Mouse (Mus musculus) kidney, embryonic 16.5 days (tissue): ENCODE results near the gene 1700021F05Rik. TPM values are rescaled to one million over a fixed set of nuclear protein-coding genes. Genes with fewer than 3 reads are reported as not detected.

Experiments used
- ATAC-seq: fragments of 200-750 bp; cut with Nextera tagmentation; 2 replicates; pipeline ENCODE4 v1.8.0; 2017; ENCODE audit warnings: moderate TSS enrichment; ENCODE audit not compliant: low FRiP score, low TSS enrichment
- H3K27ac ChIP-seq: fragments of 300-500 bp; sonication (generic); 2 replicates; pipeline ENCODE4 v1.5.1; 2014; ENCODE audit warnings: low read length
- H3K27me3 ChIP-seq: fragments of 300-500 bp; sonication (generic); 2 replicates; pipeline ENCODE4 v1.6.1; 2014; ENCODE audit warnings: low read length, control low read depth, mixed read lengths; ENCODE audit not compliant: insufficient read depth
- H3K36me3 ChIP-seq: fragments of 300-500 bp; sonication (generic); 2 replicates; pipeline ENCODE4 v1.6.1; 2014; ENCODE audit warnings: low read length, control low read depth, mixed read lengths; ENCODE audit not compliant: insufficient read depth
- H3K4me1 ChIP-seq: fragments of 300-500 bp; sonication (generic); 2 replicates; pipeline ENCODE4 v1.6.1; 2014; ENCODE audit warnings: low read length, control low read depth, mixed read lengths; ENCODE audit not compliant: insufficient read depth
- H3K4me2 ChIP-seq: fragments of 300-500 bp; sonication (generic); replicated peaks from 2 replicates; pipeline ENCODE4 v1.6.1; 2014; ENCODE audit warnings: low read depth, low read length
- H3K4me3 ChIP-seq: fragments of 300-500 bp; sonication (generic); 2 replicates; pipeline ENCODE4 v1.5.1; 2014; ENCODE audit warnings: mild to moderate bottlenecking, low read length
- H3K9ac ChIP-seq: fragments of 300-500 bp; sonication (generic); replicated peaks from 2 replicates; pipeline ENCODE4 v1.6.1; 2014; ENCODE audit warnings: low read length
- H3K9me3 ChIP-seq: fragments of 300-500 bp; sonication (generic); 2 replicates; pipeline ENCODE4 v1.6.1; 2016; ENCODE audit warnings: low read length, control low read depth
- whole genome bisulfite sequencing: fragments of 180-500 bp; shearing (Covaris S2); extraction: QIAGEN DNeasy Blood & Tissue Kit; methylation state at CpG from one replicate; pipeline ENCODE4 v1.1.7; 2014; 5-methylcytosine and 5-hydroxymethylcytosine counted together
- polyA plus RNA-seq: library from polyadenylated mRNA; unstranded; fragments of >200 nt; fragmentation: Nextera tagmentation; extraction: Ambion mirVana; gene quantifications from 2 replicates; pipeline ENCODE4 v1.2.1, GENCODE M21; 2015

Gene 1700021F05Rik
- polyA plus RNA-seq, 1 experiment from 2014 or later, result 78.4 TPM

GRCm38 (mm10) chr10:43489139-43489538 lies 51.7 kb downstream of the 1700021F05Rik start:
- H3K36me3 ChIP-seq, result 0 out of 2 replicates have a peak, but pooled peaks cover under 1% of the 10 kb centered on the region
- no peak overlapping the region for H3K4me2 ChIP-seq
- H3K4me1 ChIP-seq, result peaks cover 24% of the 10 kb centered on the region
- H3K27ac ChIP-seq, result 0 out of 2 replicates have a peak overlapping the region, but pooled peaks have one; percentile 71
- WGBS, result 83% methylated on average over 7 of the region's 7 CpGs
- ATAC-seq, result 0 out of 2 replicates have a peak, but pooled peaks have one; percentile 3
- no peaks in the 10 kb centered on the region for H3K27me3 ChIP-seq
- no peak overlapping the region for H3K9ac ChIP-seq
- no peak overlapping the region for H3K4me3 ChIP-seq
- H3K9me3 ChIP-seq, result no peaks in the 10 kb centered on the region

DNA sequence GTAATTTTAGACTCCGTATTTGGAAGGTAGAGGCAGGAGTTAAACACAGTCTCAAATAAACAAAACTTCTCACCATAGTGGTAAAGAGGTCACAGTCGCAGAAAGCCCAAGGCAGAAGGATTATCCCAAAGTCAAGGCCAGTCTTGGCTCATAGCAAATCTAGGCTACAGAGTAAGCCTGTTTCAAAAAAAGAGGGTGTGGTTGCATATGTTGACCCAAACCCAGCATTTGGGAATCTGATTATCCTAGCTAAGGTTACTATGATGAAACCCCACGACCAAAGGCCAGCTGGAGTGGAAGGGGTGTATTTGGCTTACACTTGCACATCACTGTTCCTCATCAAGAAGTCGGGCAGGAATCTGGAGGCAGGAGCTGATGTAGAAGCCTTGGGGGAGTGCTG lies 52.5 kb downstream of the 1700021F05Rik start:
- Histone ChIP-seq H3K9me3 (no peaks in the 10 kb centered on the region), H3K27me3 (no peaks in the 10 kb centered on the region), H3K27ac (no peak overlapping the region), H3K9ac (no peak overlapping the region), H3K36me3 (no peaks in the 10 kb centered on the region), H3K4me2 (no peak overlapping the region), H3K4me1 (peaks cover 30% of the 10 kb centered on the region), H3K4me3 (no peak overlapping the region)
- WGBS, result 63% methylated on average over 4 of the region's 4 CpGs
- no peak for ATAC-seq

DNA sequence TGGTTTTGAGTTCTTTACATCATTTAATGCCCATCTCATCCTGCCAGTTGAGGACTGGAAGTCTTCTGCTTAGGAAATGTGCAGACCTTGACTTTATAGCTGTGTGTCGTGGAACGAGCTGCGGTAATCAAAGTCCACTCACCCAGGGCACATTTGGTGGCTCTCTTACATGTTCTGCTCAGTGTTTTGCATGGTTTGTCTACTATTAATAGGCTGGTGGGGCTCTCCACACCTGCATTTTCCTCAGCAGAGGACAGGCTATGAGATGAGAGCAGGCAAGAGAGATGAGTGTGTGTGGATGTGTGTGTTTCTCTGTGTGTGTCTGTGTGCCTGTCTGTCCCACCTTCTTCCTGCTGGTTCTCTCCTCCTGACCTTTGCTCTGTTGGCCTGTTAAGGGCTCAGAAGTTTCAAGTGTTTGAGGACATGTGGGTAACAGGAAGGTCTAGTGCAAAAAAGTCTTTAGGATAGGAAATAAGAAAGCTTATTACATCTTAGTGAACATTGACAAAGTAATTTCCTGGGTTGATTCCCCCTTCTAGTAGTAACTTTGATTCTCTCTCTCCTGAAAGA lies 53.3 kb downstream of the 1700021F05Rik start:
- 73% methylated on average over 3 of the region's 3 CpGs for WGBS
- ATAC-seq, result no peak
- Histone ChIP-seq H3K4me2 (no peak overlapping the region), H3K27me3 (no peaks in the 10 kb centered on the region), H3K36me3 (no peaks in the 10 kb centered on the region), H3K4me3 (no peak overlapping the region), H3K9ac (no peak overlapping the region), H3K4me1 (peaks cover 34% of the 10 kb centered on the region), H3K9me3 (no peaks in the 10 kb centered on the region), H3K27ac (no peak overlapping the region)

DNA sequence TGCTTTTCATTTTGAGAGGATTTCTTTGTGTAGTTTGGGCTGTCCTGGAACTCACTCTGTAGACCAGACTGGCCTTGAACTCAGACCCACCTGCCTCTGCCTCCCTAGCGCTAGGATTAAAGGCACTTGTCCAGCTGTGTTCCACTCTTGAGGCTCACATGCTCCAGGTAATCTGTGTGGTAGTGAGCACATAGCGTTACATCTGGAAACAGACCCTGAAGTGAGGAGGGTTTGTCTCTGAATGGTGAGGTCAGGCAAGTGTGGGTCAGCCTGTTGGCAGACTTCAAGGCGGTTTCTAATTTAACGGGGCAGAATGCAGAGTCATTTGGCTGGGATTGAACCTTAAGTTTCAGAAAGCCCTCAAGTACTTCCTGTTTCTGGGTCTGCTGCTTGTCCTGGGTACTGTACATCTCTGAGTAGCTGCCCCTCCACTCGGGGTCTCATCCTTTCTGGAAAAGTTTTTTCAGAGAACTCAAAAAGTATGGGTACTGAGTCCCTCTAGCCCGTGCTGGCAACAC lies 55.0 kb downstream of the 1700021F05Rik start:
- no peaks in the 10 kb centered on the region for H3K9me3 ChIP-seq
- ATAC-seq, result no peak
- no peak overlapping the region for H3K4me3 ChIP-seq
- no peaks in the 10 kb centered on the region for H3K27me3 ChIP-seq
- no peak overlapping the region for H3K4me2 ChIP-seq
- H3K27ac ChIP-seq, result no peak overlapping the region
- WGBS, result 74% methylated on average over 6 of the region's 6 CpGs
- H3K36me3 ChIP-seq, result no peaks in the 10 kb centered on the region
- H3K9ac ChIP-seq, result no peak overlapping the region
- peaks cover 43% of the 10 kb centered on the region for H3K4me1 ChIP-seq

GRCm38 (mm10) chr10:43483426-43483995 lies 57.3 kb downstream of the 1700021F05Rik start:
- no peak for ATAC-seq
- Histone ChIP-seq H3K4me3 (no peak overlapping the region), H3K27me3 (no peaks in the 10 kb centered on the region), H3K9me3 (no peaks in the 10 kb centered on the region), H3K27ac (peak overlapping the region; percentile 52), H3K9ac (peak overlapping the region; percentile 27), H3K4me1 (peaks cover 34% of the 10 kb centered on the region), H3K36me3 (no peaks in the 10 kb centered on the region), H3K4me2 (no peak overlapping the region; the same call in 1 of the 2 replicates)
- 25% methylated on average over 9 of the region's 9 CpGs for WGBS

GRCm38 (mm10) chr10:43482021-43482420 lies 58.8 kb downstream of the 1700021F05Rik start:
- H3K4me1 ChIP-seq, result peaks cover 33% of the 10 kb centered on the region
- H3K36me3 ChIP-seq, result no peaks in the 10 kb centered on the region
- no peak for ATAC-seq
- H3K9me3 ChIP-seq, result no peaks in the 10 kb centered on the region
- H3K4me2 ChIP-seq, result no peak overlapping the region
- H3K27ac ChIP-seq, result no peak overlapping the region
- H3K9ac ChIP-seq, result no peak overlapping the region
- 92% methylated on average over 5 of the region's 5 CpGs for WGBS
- no peaks in the 10 kb centered on the region for H3K27me3 ChIP-seq
- no peak overlapping the region for H3K4me3 ChIP-seq

- 0 out of 2 replicates have a peak overlapping the region, but pooled peaks have one; percentile 88 for H3K4me2 ChIP-seq
- 38% methylated on average over 4 of the region's 4 CpGs for WGBS
Observed at GRCm38 (mm10) chr10:43481179-43481578, 59.6 kb downstream of the 1700021F05Rik start.

GRCm38 (mm10) chr10:43480227-43480849 lies 60.5 kb downstream of the 1700021F05Rik start:
- 6% methylated on average over 13 of the region's 13 CpGs for whole genome bisulfite sequencing

More at GRCm38 (mm10) chr10:43481179-43481578, 59.6 kb downstream of the 1700021F05Rik start:
- H3K4me1 ChIP-seq, result peaks cover 35% of the 10 kb centered on the region
- H3K9ac ChIP-seq, result no peak overlapping the region
- H3K4me3 ChIP-seq, result no peak overlapping the region
- ATAC-seq, result no peak
- no peaks in the 10 kb centered on the region for H3K9me3 ChIP-seq
- H3K36me3 ChIP-seq, result no peaks in the 10 kb centered on the region
- H3K27me3 ChIP-seq, result no peaks in the 10 kb centered on the region
- H3K27ac ChIP-seq, result no peak overlapping the region

GRCm38 (mm10) chr10:43479436-43480157 lies 61.2 kb downstream of the 1700021F05Rik start:
- peak overlapping the region; percentile 98 for H3K27ac ChIP-seq
- under 1% methylated on average over 84 of the region's 103 CpGs for WGBS
- ATAC-seq, result peak; percentile 90

More at GRCm38 (mm10) chr10:43480227-43480849, 60.5 kb downstream of the 1700021F05Rik start:
- peak overlapping the region; percentile 98 for H3K9ac ChIP-seq
- peaks cover 35% of the 10 kb centered on the region for H3K4me1 ChIP-seq
- H3K9me3 ChIP-seq, result no peaks in the 10 kb centered on the region
- no peak for ATAC-seq
- H3K27me3 ChIP-seq, result no peaks in the 10 kb centered on the region
- peak overlapping the region; percentile 88 for H3K4me2 ChIP-seq
- peak overlapping the region; percentile 98 for H3K27ac ChIP-seq
- no peaks in the 10 kb centered on the region for H3K36me3 ChIP-seq
- peak overlapping the region; percentile 80 for H3K4me3 ChIP-seq

More at GRCm38 (mm10) chr10:43479436-43480157, 61.2 kb downstream of the 1700021F05Rik start:
- H3K36me3 ChIP-seq, result no peaks in the 10 kb centered on the region
- peak overlapping the region; percentile 98 for H3K9ac ChIP-seq
- peak overlapping the region; percentile 80 for H3K4me3 ChIP-seq
- peak overlapping the region; percentile 88 for H3K4me2 ChIP-seq
- H3K27me3 ChIP-seq, result no peaks in the 10 kb centered on the region
- peaks cover 35% of the 10 kb centered on the region for H3K4me1 ChIP-seq
- H3K9me3 ChIP-seq, result no peaks in the 10 kb centered on the region
